10 mouse cellular contexts compared by ENCODE assay signal in the genomic region with DNA sequence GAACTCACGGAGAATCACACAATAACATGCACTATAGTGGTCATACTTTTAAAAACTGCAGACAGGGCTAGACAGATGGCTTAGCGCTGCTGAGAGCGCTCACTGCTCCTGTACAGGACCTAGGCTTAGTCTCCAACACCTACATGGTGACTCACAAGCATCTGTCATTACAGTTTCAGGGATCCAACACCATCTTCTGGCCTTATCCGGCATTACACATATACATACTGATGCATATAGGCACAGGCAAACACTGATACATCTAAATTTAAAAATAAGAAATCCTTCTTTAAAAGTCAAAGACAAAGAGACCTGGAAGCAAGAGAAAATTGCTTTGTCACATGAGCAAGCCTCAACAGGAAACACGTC. TPM values are rescaled to one million over a fixed set of nuclear protein-coding genes. Genes with fewer than 3 reads are reported as not detected.
A peak's percentile ranks its signal among the peaks of the same experiment; 100 is the strongest.
DNase-seq lines count a peak whose midpoint lies in the region; ATAC-seq and TF ChIP-seq lines count a peak whose summit lies in the region.
"Had no signal": no experiment of that assay in that cellular context is flagged by ENCODE, and none has a peak within 500 bp of the region (broad histone marks: within the 10 kb centered on the region; RNA-seq: fewer than 3 reads in every experiment).

No protein-coding gene starts in this region.

- ATAC-seq in liver, embryonic 11.5 days (replicated peaks; ENCODE audit: low FRiP score), result peak; percentile 51; the same call in 1 of the 2 replicates
- ATAC-seq in megakaryocyte, adult 5-6 weeks (ENCODE audit: poor library complexity, severe bottlenecking), result peak; percentile 58

- H3K27ac ChIP-seq in liver, embryonic 11.5 days (ENCODE audit: low read depth, low read length), result no peak overlapping the region
- H3K27ac ChIP-seq: liver, embryonic 15.5 days had no signal

- no peak overlapping the region for H3K9ac ChIP-seq in liver, embryonic 11.5 days (ENCODE audit: low read depth, low read length)
- H3K9ac ChIP-seq: liver, embryonic 15.5 days had no signal

- H3K4me3 ChIP-seq in liver, embryonic 11.5 days (ENCODE audit: low read depth, low read length), result no peak overlapping the region
- H3K4me3 ChIP-seq: liver, embryonic 15.5 days had no signal

- no peak overlapping the region for H3K4me2 ChIP-seq in liver, embryonic 11.5 days
- H3K4me2 ChIP-seq: liver, embryonic 15.5 days had no signal

- TF ChIP-seq POLR2A in brain, embryonic 14.5 days (IDR thresholded peaks at IDR 0.05; ENCODE audit: borderline replicate concordance, extremely low read depth, insufficient read depth, insufficient read length, poor library complexity, severe bottlenecking), result no peak

- TF ChIP-seq CTCF in brain, embryonic 14.5 days (IDR thresholded peaks at IDR 0.05; ENCODE audit: borderline replicate concordance, extremely low read depth, insufficient read depth, insufficient read length), result no peak

- H3K9me3 ChIP-seq in liver, embryonic 11.5 days (ENCODE audit: control insufficient read depth, low read length), result peaks cover 4% of the 10 kb centered on the region; the same call in 1 of the 2 replicates
- H3K9me3 ChIP-seq: liver, embryonic 15.5 days had no signal

- no peaks in the 10 kb centered on the region for H3K4me1 ChIP-seq in liver, embryonic 11.5 days (replicated peaks; ENCODE audit: control insufficient read depth, insufficient read depth, low read length)

- H3K27me3 ChIP-seq in liver, embryonic 11.5 days (replicated peaks; ENCODE audit: control insufficient read depth, insufficient read depth, low read length), result no peaks in the 10 kb centered on the region
- H3K27me3 ChIP-seq: liver, embryonic 15.5 days had no signal

- peak; percentile 6 for DNase-seq in adrenal gland, postnatal 10 days
- no peak for DNase-seq in adrenal gland, adult 18-20 months (ENCODE audit: low spot score in 2 of 2)
- no peak for DNase-seq in liver, embryonic 11.5 days (ENCODE audit: low spot score)
- DNase-seq in liver, result no peak
- peak; percentile 25 for DNase-seq in brain, embryonic 14.5 days (ENCODE audit: low read depth)
- no peak for DNase-seq in urinary bladder, postnatal 25 days (ENCODE audit: low spot score)
- no peak for DNase-seq in gastrocnemius, postnatal 4 days (ENCODE audit: low spot score in 2 of 2)
- DNase-seq: spleen, adult 18-20 months had no signal

- 95% methylated on average over 5 of the region's 5 CpGs for WGBS in liver, embryonic 11.5 days

- peaks cover 5% of the 10 kb centered on the region; the same call in 1 of the 2 replicates for H3K36me3 ChIP-seq in liver, embryonic 11.5 days (ENCODE audit: control insufficient read depth, insufficient read depth, low read length)

RNA-seq across cellular contexts. Expression of a gene that starts 13.1 kb away (rescaled TPM):
- 10 to 100 TPM; 84.3 to 94.5 TPM for total RNA-seq in adrenal gland, postnatal 10 days (2021)
- 10 to 100 TPM; 61.9 to 78.4 TPM for total RNA-seq in adrenal gland, adult 18-20 months (2021)
- 36.5 and 37.9 TPM in 2 replicates for polyA plus RNA-seq in liver, embryonic 11.5 days (2014; fragmentation: Nextera tagmentation; extraction: Ambion mirVana)
- 60.0 and 62.9 TPM in 2 replicates for polyA plus RNA-seq in brain, embryonic 14.5 days (2012; rRNA removed)
- total RNA-seq in megakaryocyte, adult 5-6 weeks (2015), result 37.0 and 39.6 TPM in 2 replicates
- 98.4 and 102 TPM in 2 replicates for total RNA-seq in megakaryocyte, adult 5-6 weeks (2017)
- total RNA-seq in gastrocnemius, postnatal 4 days (2021), result 10 to 100 TPM; 63.4 to 77.1 TPM

Comparison
In these comparisons a context has a peak if more than half of its experiments do, and no peak if none do; other contexts are left out.
1. DNase-seq: peak in adrenal gland, postnatal 10 days (single experiment) and brain, embryonic 14.5 days (single experiment); none in adrenal gland, adult 18-20 months (0 of 2), liver, embryonic 11.5 days (single experiment), liver (single experiment), urinary bladder, postnatal 25 days (single experiment) and gastrocnemius, postnatal 4 days (0 of 2).